9 mouse cellular contexts compared by ENCODE assay signal in genomic region chr6:148993117-148994077, GRCm38 (mm10). TPM values are rescaled to one million over a fixed set of nuclear protein-coding genes. Genes with fewer than 3 reads are reported as not detected.
A peak's percentile ranks its signal among the peaks of the same experiment; 100 is the strongest.
DNase-seq lines count a peak whose midpoint lies in the region; ATAC-seq lines count a peak whose summit lies in the region.
"Had no signal": no experiment of that assay in that cellular context is flagged by ENCODE, and none has a peak within 500 bp of the region (broad histone marks: within the 10 kb centered on the region; RNA-seq: fewer than 3 reads in every experiment).

No protein-coding gene starts in this region.

- ATAC-seq in monocyte, adult 5-6 weeks (replicated peaks; ENCODE audit: insufficient number of reproducible peaks, low FRiP score, low TSS enrichment, poor library complexity, severe bottlenecking): no peak

- WGBS in hindbrain, embryonic 10.5 days: 17% methylated on average over 9 of the region's 9 CpGs

- H3K4me3 ChIP-seq in hindbrain, embryonic 10.5 days: peak overlapping the region; percentile 20
- H3K4me3 ChIP-seq: limb, embryonic 13.5 days had no signal

- no peaks in the 10 kb centered on the region for H3K27me3 ChIP-seq in hindbrain, embryonic 10.5 days (ENCODE audit: insufficient read depth, poor library complexity, severe bottlenecking)
- H3K27me3 ChIP-seq: limb, embryonic 13.5 days had no signal

- DNase-seq in layer of hippocampus, adult 9-10 months (ENCODE audit: low spot score): peak; percentile 2
- no peak for DNase-seq in layer of hippocampus, adult 8-10 months (ENCODE audit: low spot score in 2 of 2)
- DNase-seq in brain, embryonic 18.5 days (ENCODE audit: low read depth, low spot score): peak; percentile 22
- DNase-seq in hindbrain, embryonic 10.5 days (ENCODE audit: low spot score): peak; percentile 40
- peak; percentile 70 for DNase-seq in lung, postnatal 36 days
- DNase-seq in thymus, postnatal 14 days: no peak
- DNase-seq in natural killer cell, adult 2 months (ENCODE audit: low spot score in 2 of 2): no peak

- peaks cover 41% of the 10 kb centered on the region for H3K4me1 ChIP-seq in hindbrain, embryonic 10.5 days (replicated peaks)

- peaks cover 38% of the 10 kb centered on the region for H3K36me3 ChIP-seq in hindbrain, embryonic 10.5 days

- peak overlapping the region; percentile 93 for H3K27ac ChIP-seq in hindbrain, embryonic 10.5 days
- H3K27ac ChIP-seq: limb, embryonic 13.5 days had no signal

- no peaks in the 10 kb centered on the region for H3K9me3 ChIP-seq in hindbrain, embryonic 10.5 days
- H3K9me3 ChIP-seq: limb, embryonic 13.5 days had no signal

RNA-seq across cellular contexts. Expression of gene Sinhcaf, which starts 47.1 kb away (rescaled TPM):
- total RNA-seq in layer of hippocampus, adult 8-10 months (2022): 1 to 10 TPM; 2.9 to 5.3 (median 4.0) TPM
- 238 and 321 TPM in 2 replicates for polyA plus RNA-seq in hindbrain, embryonic 10.5 days (2016; fragmentation: Nextera tagmentation; extraction: Ambion mirVana)
- total RNA-seq in monocyte, adult 5-6 weeks (2017): 34.2 to 42.2 TPM (median 38.3 TPM) in 3 replicates

Comparison
In these comparisons a context has a peak if more than half of its experiments do, and no peak if none do; other contexts are left out.
1. DNase-seq: peak in layer of hippocampus, adult 9-10 months (single experiment), brain, embryonic 18.5 days (single experiment), hindbrain, embryonic 10.5 days (single experiment) and lung, postnatal 36 days (single experiment); none in layer of hippocampus, adult 8-10 months (0 of 2), thymus, postnatal 14 days (single experiment) and natural killer cell, adult 2 months (0 of 2).